Mouse (Mus musculus) gastrocnemius, adult 8-10 months (tissue): Measurements from ENCODE around the gene Uri1. TPM values are rescaled to one million over a fixed set of nuclear protein-coding genes. Genes with fewer than 3 reads are reported as not detected.

Experiments
- DNase-seq, 2 experiments: peaks; one replicate each; pipeline ENCODE4 v3.0.0; 2022; ENCODE audit warnings: low spot score in 2 of 2
- total RNA-seq, 4 experiments: library from RNA; stranded (reverse); gene quantifications; 2 replicates each; pipeline ENCODE4 v1.2.4; 2022

Gene Uri1
- total RNA-seq, 4 experiments from 2014 or later: 24.3 to 38.8 (median 31.9) TPM

DNA sequence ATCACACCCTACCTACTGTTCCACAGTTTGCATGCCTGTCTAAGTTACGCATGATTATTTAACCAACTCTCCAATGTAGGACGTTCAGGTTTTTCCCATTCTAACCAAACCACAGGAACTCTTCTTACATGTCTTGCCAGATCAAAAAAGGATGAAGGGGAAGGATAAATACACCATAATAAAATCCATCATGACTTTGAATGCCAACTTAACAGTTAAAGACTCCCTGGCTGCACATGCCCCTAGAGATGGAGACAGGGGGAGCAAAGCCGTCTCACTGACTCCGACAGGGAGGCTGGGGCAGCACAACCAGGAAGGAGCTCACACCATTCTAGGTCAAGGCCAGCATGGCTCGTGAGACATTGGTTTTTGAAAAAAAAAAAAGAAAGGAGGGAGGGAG is 8.0 kb downstream of the Uri1 start:
- DNase-seq: no peak

DNA sequence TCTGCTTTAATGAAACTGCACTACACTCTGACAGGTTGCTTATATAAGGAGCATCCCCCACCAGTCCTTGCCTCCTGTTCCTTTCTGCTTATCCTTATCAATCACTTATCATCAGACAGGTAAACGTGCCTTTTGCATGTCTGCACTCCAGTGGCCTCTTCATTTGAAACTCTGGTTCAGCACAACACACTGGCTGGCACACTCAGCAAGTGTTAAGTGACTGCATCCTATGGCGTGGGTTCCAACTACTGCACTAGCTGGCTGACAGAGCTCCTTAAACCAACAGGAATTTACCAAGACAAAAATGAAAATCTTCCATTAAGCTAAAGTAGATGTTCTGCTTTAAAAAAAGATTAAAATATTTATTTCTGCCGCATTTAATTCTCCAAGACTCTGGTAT is 9.4 kb downstream of the Uri1 start:
- DNase-seq: no peak

DNA sequence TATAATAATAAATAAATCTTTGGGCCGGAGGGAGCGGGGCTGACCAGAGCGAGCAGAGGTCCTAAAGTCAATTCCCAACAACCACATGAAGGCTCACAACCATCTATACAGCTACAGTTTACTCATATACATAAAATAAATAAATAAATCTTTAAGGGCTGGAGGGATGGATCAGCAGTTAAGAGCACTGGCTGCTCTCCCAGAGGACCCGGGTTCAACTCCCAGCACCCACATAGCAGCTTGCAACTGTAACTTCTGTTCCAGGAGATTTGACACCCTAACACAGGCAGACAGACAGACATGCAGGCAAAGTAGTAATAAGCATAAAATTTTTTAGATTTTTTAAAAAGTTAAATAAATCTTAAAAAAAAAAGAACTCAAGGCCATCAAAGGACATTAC is 10.5 kb downstream of the Uri1 start:
- no peak for DNase-seq

DNA sequence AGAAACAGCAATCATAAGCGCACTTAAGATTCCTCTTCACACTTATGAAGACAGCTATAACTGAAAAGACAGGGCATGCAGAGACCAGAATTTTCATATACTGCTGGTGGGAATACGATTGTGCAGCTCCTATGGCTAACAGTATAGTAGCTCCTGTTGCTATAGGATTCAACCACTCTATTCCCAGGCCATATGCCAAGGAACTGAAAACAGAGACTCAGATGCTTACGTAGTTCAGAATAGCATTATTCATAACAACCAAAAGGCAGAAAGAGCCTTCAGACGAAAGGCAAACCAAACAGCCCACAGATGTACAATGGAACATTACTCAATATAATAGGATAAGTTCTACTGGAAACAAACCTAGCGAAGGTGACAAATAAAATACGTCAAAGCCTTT is 15.0 kb downstream of the Uri1 start:
- no peak for DNase-seq

DNA sequence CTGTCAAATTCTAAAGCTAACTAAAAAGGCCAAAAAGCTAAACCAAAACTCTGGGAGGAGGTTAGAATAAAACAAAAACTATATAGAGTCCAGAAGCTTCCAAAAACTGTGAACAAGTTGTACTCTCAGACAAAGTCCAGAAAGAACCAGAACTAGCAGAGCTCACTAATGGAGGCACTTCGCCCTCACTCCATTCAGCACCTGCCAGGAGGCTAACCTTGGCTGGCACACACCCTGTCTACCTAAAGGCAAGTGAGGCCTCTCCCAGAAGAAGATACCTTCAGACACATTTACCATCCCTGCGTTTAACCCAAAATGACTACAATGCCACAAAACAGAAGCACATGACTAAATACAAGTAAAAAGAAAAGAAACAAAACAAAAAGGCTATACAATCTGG is 20.9 kb downstream of the Uri1 start:
- DNase-seq: no peak

DNA sequence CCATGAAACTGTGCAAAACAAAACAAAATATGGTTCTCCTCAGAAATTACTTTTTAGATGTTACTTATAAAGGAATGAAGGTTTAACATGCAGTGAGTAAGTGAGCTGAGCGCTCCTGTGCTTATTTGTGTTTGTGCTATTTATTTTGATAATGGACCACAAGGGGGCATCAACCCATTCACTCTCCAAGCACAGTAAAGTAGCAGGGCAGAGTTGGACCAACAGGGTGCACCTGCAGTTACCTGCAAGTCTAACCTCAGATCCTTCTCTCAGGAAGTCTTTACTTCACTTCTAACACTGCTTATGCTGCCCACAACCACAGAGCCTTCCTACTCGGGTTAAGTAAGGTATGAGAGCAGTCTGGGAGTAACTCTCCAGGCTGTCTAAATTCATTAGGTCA is 23.7 kb downstream of the Uri1 start:
- DNase-seq: no peak

DNA sequence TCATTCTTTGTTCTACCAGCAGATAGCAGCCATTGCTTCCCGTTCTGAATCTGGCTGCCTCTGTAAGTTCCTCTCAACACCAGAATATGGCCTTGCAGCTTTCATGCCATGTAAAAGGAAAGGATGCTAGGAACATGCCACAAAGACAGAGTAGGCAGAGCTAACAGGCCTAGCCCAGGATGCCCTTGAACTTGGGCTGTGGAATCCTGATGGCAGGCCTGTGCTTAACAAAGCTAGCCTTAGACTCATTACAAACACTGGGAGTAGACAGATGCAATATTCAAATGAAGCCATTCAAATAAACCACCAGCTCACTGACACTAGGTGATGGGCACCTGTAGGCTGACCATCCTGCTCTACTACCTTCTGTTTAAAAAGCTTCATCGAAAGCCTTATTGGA is 30.5 kb downstream of the Uri1 start:
- no peak for DNase-seq

DNA sequence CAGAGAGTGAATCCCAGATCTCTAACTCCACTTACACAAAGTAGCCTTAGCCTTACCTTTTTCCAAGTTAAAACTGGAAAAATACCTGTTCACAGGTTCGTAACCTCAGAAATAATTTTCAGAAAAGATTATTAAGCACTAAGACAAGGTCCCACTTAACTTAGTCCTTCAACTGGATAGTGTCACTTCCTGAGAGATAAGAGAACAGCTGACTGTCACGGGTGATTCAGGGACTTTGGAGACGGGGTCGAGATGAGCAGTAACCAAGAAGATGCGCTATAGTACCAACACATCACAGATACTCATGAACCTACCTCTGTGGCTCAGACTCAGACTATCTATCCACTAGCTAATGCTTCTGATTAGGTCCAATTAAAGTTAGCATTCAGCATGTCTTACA is 38.5 kb downstream of the Uri1 start:
- DNase-seq: no peak

DNA sequence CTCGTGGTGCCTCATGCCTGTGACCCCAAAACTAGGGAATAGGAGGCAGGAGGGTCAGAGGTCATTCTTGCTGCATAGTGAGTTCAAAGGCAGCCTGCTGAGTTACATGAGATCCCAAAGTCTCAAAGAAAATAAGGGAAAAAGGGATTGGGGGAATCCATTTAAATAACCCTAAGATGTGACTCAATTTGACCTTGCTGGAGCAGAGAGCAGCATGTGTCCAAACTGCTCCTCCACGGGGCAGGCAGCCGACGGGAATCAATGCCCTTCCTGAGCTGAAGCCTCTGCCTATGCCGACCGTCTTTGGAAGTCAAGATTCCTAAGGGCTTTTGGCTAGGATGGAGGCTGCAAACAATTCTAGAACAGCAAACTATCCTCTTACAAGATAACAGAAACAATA is 39.9 kb downstream of the Uri1 start:
- DNase-seq: no peak

DNA sequence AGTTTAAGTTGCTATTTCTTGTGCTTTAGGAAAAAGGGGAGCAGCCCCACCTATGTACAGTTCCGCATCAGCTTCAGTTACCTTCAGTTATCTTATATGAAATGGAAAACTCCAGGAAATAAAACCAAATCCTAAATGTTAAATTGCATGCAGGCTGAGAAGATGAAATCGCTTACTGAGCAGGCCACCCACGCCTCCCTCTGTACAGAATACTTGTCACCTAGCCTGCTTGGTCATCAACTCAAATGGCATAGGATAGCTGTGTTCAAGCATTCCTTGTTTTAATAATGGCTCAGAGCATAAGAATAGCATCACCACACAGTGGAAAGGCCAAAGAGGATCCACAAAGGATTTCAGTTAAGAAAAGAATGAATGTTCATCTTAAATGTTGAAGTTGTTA is 43.6 kb downstream of the Uri1 start:
- DNase-seq: no peak

DNA sequence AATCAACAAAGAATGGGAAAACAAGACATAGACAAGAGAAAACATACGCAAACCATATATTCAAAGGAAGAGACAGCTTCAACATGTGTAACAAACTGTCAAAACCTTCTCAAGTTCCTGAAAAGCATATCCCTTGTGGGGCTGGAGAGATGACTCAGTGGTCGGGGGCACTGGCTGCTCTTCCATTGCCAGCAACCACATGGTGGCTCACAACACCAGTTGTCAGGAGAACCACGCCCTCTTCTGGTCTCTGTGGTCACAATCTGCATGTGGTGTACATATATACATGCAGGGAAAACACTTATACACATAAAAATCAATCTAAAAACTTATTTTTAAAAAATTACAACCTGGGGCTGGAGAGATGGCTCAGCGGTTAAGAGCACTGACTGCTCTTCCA is 44.9 kb downstream of the Uri1 start:
- DNase-seq: no peak

DNA sequence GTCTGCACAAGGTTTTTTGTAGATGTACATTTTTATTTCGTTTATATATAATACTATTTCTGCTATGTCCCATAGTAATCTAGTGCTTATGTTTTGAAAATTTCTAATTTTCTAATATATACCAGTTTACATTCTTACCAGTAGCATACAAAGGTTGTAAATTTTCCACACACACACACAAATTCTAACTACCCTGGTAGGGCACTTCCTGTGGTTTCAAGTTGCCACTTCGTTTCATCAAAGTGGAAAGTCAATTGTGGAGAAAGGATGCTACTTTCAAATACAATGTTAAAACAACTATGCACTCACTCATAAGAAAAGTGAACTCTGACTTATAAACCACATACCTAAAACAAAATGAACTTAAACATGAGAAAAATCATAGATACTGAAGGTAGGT is 45.7 kb downstream of the Uri1 start:
- DNase-seq: no peak

DNA sequence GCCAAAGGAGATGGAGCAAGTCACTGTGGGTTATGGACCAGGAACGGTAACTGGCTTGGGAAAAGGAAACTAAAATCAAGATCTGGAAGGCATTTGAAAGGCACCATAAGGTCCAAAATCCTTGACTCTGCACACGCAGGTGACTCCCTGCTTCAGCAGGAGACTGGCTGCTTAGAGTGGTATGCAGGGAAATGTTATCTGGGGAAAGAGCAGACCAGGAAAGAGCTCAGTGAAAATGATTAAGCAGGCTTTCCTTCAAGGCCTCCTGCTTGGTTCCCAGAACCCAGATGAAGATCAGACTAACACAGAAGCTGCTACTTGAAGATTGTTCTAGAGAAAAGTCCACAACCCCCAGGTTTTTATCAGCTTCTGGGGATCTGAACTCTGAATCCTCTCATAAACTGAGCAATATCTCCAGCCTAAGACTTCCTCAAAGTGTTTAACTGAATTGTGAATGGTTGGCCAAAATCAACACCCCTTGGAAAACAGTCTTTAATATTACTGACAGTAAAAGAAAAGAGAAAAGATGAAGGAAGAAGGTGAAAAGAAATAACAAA is 50.3 kb downstream of the Uri1 start:
- no peak for DNase-seq

DNA sequence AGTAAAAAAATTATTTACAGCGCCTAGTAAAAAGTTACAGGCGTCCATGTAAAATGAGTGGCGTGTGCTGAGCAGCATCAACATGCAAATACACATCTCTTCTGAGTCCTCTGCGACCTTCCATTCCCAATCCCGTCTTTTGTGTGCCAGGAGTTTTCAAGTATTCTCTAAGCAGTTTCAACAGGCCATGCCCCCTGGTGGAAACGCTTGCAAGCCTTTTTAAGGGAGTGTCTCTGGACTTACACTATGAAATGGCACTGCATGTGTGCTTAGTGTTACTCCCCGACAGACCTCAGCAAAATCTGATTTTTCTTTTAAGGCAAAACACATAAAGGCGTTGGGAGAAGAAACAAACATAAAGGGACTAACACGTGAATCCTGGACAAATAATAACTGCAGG is 50.8 kb downstream of the Uri1 start:
- no peak for DNase-seq

DNA sequence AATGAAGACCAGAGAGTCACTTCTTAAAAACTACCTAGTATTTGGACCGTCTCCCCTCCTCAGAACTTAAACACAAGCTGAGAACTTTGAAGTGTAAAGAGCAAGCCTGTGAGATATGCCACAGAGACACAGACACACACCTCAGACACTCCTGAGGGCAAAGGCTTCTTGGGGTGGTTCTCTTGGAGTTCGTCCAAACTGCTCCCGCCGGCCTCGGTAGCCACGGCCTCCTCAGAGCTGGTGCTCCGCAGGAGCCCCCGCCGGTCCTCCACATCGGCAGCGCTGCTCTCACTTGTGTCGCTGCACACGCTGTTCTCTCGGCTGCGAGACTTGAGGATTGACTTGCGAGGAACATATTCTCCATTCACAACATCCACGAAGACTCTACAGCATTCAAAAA is 61.0 kb downstream of the Uri1 start:
- no peak for DNase-seq

DNA sequence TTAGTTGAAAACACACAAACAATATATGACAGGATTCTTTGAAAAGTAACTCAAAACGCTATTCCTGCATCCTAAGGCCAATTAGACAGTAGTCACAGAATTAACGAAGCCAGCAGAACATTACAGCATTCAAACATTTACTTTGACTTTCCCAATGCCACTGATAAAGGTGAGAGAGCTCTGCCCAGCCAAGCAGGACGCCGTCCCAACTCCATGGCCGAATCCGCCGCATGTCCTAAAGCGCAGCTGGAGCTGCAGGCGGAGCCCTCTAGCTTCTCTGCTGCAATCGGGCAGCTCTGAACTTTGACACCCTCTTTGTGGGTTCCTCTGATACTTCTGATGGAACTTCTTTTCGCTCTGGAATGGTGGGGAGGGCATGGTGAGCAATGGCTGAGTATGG is 62.1 kb downstream of the Uri1 start:
- no peak for DNase-seq

DNA sequence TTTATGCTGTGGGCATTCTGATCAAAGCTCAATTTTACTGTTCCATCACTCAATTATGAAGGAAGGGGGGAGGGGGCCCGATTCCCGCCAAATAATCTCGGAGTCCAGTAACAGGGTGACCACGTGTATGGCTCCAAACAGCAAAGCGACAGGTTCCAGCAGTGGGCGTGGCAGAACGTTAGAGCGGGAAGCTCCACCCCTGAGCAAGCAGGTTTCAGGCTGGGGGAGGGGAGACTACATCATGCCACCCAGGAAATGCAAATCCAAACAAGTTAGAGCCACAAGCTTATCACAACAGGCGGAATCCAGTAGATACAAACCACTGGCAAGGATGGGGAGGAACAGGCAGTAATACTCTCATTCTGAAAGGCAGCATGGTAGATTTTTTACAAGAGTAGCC is 71.5 kb downstream of the Uri1 start:
- DNase-seq: no peak

DNA sequence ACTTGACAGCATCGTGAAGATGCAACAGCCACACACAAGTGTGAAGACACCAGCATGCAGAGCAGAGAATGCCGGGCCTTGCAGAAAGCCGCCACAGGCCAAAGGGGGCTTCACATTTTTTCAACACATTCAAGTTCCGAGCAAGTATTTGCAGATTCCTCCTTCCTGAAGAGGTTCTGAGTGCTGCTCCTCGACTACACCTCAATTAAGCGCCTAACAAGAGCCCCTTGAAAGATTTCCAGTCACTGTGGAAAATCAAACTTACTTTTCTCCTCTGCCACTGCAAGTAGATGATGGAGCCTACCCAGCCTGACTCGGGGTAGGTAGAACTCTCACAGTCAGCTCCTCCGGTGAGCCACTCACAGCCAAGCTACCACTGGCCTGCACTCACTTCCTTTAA is 86.9 kb downstream of the Uri1 start:
- no peak for DNase-seq

DNA sequence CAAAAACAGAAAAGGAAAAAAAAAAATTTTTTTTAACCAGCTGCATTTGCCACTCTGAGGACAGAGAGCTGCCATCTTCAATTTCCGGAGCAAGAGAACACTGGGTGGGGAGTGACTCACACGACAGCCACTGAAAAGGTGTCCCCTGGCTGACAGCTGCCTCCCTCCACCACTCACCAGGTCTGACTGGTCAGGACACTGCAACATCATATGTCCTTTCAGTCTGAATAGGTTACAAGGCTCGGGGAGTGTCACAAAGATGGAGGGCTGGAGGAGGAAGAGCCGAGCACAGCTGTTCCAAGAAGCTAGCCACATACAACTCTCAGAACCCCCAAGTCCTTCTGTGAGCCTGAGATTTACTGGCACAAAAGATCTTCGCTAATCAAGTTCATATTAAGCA is 87.6 kb downstream of the Uri1 start:
- DNase-seq: no peak

DNA sequence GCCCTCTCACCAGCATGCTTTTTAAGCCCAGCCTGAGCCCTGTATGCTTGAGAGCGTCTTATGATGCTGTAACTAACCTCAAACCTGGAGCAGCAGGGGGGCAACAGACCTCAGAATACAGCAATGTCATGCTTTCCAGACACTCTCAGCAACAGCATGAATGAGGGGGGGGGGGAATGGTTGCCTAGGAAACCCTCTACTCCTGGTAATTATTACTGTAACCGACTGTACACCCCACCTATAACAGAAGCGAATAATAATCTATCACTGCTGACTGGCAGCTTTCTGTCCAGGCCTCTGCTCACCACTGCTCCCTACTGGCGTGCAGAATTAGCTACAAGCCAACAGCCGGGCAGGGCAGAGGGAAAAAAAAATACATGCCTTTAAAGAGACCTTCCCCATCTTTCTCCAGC is 88.6 kb downstream of the Uri1 start:
- DNase-seq: no peak

DNA sequence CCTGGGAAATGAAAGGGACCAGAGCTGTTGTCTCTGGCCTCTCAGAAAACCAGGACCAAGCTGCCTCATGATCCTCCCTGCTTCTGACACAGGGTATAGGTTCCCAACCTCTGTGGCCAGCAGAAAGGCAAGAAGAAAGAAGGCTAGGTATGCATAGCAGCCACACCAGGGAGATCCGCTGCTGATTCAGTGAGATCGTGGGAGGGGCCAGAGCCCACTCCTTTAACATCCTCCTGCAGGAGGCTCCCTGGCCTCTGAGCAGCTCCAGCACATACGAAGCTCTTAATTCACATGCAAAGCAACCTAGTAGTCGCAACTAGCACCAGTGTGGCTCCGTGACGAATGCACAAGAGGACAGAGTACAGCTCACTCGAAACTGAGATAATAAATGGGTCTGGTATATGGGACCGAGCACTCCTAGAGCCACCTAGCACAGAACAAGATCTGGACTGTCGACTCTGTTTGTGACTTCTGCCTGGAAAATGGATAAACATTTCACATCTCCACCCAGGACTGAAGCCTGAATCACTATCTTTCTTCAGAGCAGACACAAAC is 89.5 kb downstream of the Uri1 start:
- no peak for DNase-seq

DNA sequence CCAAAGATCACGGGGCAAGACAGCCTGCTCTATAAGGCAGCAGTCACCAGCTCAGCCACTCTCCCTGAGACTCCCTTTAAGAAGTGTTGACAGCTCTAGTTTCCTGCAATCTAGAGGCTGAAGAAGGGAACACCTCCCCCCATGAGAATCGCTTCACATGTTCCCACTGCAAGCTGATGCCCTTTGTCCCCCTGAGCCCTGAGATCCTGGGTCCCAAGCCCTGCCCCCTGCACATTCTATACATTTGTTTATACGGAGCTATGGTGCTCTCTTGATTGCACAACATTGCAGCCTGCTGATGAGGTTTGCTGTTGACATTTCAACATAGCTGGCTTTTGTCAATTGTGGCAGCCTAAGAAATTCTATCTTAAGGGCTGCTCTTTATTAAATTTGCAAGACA is 91.7 kb downstream of the Uri1 start:
- no peak for DNase-seq

DNA sequence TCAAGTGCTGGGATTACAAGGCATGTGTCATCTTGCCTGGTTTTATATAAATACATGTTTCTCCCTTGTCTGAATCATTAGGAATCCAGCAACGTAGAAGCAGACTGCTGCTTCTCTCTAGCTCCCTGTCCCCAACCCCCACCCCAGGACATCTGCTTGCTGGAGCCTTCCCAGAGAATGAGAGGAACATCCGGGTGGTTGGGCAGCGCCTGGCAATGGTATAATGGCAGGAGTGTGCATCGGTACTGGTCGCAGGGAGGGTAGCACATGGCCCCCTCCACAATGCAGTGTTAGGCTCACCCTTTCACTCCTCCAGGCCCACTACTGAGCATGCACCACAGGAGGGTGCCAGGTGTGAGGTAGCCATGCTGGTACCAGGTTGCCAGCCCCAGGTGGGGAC is 93.6 kb downstream of the Uri1 start:
- no peak for DNase-seq

DNA sequence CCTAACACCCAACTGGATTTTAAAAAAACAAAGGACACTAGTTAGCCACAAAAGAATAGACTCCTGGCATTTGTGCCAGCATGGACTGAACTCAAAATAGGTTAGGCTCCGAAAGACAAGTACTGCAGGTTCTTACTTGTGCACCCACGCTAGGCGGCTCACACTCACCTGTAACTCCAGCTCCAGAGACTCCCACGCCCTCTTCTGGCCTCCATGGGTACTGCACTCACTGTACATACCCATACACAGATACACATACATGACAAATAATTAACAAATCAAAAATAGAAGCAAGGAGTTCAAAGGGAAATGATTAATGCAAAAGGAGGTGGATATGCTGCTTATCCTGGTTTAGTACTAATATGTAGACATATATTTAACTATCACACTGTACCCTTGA is 100.4 kb downstream of the Uri1 start:
- no peak for DNase-seq
